Mouse (Mus musculus): ENCODE results near the gene Gmfg.

DNA sequence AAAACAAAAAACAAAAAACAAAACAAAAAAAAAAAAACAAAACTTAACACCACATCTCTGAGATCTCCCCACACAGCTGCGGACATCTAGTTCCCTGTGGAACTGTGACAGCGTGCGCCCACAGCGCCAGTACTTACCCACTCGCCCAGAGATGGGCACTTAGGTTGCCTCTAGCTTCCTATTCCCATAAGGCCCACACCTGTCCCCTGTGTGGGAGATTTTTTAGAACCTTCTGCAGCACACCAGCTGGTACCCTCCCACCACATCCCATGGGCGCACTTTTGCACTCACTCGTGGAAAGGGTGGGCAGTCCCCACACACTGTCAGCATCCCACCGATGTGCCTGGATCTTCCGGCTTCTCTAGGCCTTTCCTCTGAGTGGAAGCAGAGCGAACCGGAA is 45.6 kb downstream of the Gmfg start:
- TF ChIP-seq FLI1 (IDR thresholded peaks at IDR 0.05; ENCODE audit: low read length) (no peak), GATA1 (IDR thresholded peaks at IDR 0.05; ENCODE audit: borderline replicate concordance, low read length) (no peak)
